Mouse (Mus musculus) E14TG2a.4 (cell line): Measurements from ENCODE around the gene Trmt1.

Source experiments
- CTCF ChIP-seq: conservative IDR thresholded peaks from 2 replicates; pipeline ENCODE4 v1.5.1; 2014; ENCODE audit warnings: low read length
- NANOG ChIP-seq: IDR thresholded peaks from 2 replicates; pipeline ENCODE4 v1.6.1; 2014; ENCODE audit warnings: borderline replicate concordance, low read length, mixed read lengths
- POU5F1 ChIP-seq: IDR thresholded peaks from 2 replicates; pipeline ENCODE4 v1.6.1; 2014; ENCODE audit warnings: low read length, borderline replicate concordance

DNA sequence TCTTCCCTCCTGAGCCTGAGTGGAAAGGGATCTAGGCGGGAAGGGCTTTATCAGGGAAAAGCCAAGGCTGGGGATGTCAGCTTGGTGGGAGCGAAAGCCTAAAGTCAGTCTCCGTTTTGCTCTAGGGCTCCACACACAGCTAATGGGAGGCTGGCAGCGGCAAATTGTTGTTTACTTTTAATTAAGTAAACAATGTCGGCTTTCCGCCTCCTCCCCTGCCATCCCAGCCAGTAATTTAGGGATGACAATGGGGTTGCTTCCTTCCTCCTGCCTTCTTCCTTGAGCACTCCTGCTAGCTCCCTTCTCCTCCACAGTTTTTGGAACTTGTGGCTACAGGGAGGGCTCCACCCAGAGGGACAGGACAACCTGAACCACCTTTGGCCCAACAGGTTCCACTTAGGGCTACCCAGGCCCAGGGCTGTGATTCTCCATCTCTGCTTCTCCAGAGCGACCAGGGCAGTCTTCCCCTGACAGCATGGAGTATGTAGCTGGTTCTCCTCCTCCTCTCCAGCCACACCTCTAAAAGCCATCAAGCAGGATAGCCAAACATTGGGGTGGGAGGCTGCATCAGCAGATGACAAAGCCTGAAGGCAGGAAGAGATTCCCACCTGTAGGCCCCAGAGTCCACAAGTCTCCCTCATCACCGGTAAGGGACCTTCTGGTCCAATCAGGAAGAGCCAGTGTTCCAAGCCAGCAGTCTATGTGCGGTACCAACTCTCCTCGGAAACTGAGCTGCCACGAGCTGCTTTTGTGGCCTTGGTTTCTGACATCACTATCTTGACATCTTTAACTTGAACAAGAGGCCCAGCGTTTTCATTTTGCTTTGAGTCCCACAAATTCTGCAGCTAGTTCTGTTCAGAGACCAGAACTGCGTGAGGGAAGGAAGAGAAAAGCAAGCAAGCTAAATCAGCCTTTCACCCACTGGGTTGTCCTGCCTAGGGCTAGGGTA lies 55.1 kb downstream of the Trmt1 start:
- TF ChIP-seq CTCF (no peak), NANOG (no peak), POU5F1 (no peak)
